Mouse (Mus musculus) activated CD4-positive, CD25-positive, alpha-beta regulatory T cell, adult 4 months (primary cell): Measurements from ENCODE around the gene Anxa6. TPM values are rescaled to one million over a fixed set of nuclear protein-coding genes. Genes with fewer than 3 reads are reported as not detected.

Experiments
- ATAC-seq: one replicate; pipeline ENCODE4 v1.8.0; 2017
- polyA plus RNA-seq, 2 experiments: library from polyadenylated mRNA; unstranded; fragments of 100-300 nt; shearing (Covaris generic); gene quantifications; one replicate each; pipeline ENCODE4 v1.2.1; 2017

Anxa6 gene
- polyA plus RNA-seq, 2 experiments from 2014 or later = 447 to 527 TPM

GRCm38 (mm10) chr11:55028509-55028908 lies 4.7 kb downstream of the Anxa6 start:
- ATAC-seq = no peak

- ATAC-seq = no peak
These were observed 5.9 kb downstream of the Anxa6 start for GRCm38 (mm10) chr11:55027204-55027855.

GRCm38 (mm10) chr11:55025896-55026295 lies 7.3 kb downstream of the Anxa6 start:
- no peak for ATAC-seq

- no peak for ATAC-seq
These were observed 9.7 kb downstream of the Anxa6 start for GRCm38 (mm10) chr11:55023583-55023982.

- peak; percentile 92 for ATAC-seq
These were observed 10.1 kb downstream of the Anxa6 start for GRCm38 (mm10) chr11:55023049-55023564.

- no peak for ATAC-seq
These were observed 10.7 kb downstream of the Anxa6 start for GRCm38 (mm10) chr11:55022508-55022907.

- no peak for ATAC-seq
These were observed 11.4 kb downstream of the Anxa6 start for GRCm38 (mm10) chr11:55021859-55022258.

GRCm38 (mm10) chr11:55021458-55021857 lies 11.8 kb downstream of the Anxa6 start:
- ATAC-seq = no peak

- ATAC-seq = no peak
These were observed 13.5 kb downstream of the Anxa6 start for GRCm38 (mm10) chr11:55019711-55020110.

GRCm38 (mm10) chr11:55018034-55018433 lies 15.2 kb downstream of the Anxa6 start:
- ATAC-seq = no peak

GRCm38 (mm10) chr11:55017201-55017600 lies 16.0 kb downstream of the Anxa6 start:
- ATAC-seq = no peak

- no peak for ATAC-seq
These were observed 16.5 kb downstream of the Anxa6 start for GRCm38 (mm10) chr11:55016758-55017157.

GRCm38 (mm10) chr11:55015831-55016241 lies 17.4 kb downstream of the Anxa6 start:
- ATAC-seq = no peak

GRCm38 (mm10) chr11:55015264-55015663 lies 18.0 kb downstream of the Anxa6 start:
- ATAC-seq = no peak

GRCm38 (mm10) chr11:55013802-55014201 lies 19.4 kb downstream of the Anxa6 start:
- ATAC-seq = no peak

GRCm38 (mm10) chr11:55012551-55013521 lies 20.4 kb downstream of the Anxa6 start:
- no peak for ATAC-seq

- peak; percentile 63 for ATAC-seq
These were observed 21.8 kb downstream of the Anxa6 start for GRCm38 (mm10) chr11:55011440-55011839.

GRCm38 (mm10) chr11:55008230-55008629 lies 25.0 kb downstream of the Anxa6 start:
- no peak for ATAC-seq

GRCm38 (mm10) chr11:55005684-55006083 lies 27.6 kb downstream of the Anxa6 start:
- no peak for ATAC-seq

GRCm38 (mm10) chr11:55004970-55005502 lies 28.2 kb downstream of the Anxa6 start:
- ATAC-seq = no peak

- ATAC-seq = peak; percentile 65
These were observed 34.5 kb downstream of the Anxa6 start for GRCm38 (mm10) chr11:54998708-54999107.

- peak; percentile 89 for ATAC-seq
These were observed 35.0 kb downstream of the Anxa6 start for GRCm38 (mm10) chr11:54998284-54998683.

- no peak for ATAC-seq
These were observed 37.1 kb downstream of the Anxa6 start for GRCm38 (mm10) chr11:54996176-54996575.
